Mouse (Mus musculus) kidney, postnatal 10 days (tissue): Measurements from ENCODE around the gene Dao.
A peak's percentile ranks its signal among the peaks of the same experiment; 100 is the strongest.

Experiments
- DNase-seq: peaks from one replicate; pipeline ENCODE4 v3.0.0; 2021; ENCODE audit warnings: mixed read lengths

The Dao gene

GRCm38 (mm10) chr5:114030652-114031051 is 27.1 kb downstream of the Dao start:
- DNase-seq: no peak

DNA sequence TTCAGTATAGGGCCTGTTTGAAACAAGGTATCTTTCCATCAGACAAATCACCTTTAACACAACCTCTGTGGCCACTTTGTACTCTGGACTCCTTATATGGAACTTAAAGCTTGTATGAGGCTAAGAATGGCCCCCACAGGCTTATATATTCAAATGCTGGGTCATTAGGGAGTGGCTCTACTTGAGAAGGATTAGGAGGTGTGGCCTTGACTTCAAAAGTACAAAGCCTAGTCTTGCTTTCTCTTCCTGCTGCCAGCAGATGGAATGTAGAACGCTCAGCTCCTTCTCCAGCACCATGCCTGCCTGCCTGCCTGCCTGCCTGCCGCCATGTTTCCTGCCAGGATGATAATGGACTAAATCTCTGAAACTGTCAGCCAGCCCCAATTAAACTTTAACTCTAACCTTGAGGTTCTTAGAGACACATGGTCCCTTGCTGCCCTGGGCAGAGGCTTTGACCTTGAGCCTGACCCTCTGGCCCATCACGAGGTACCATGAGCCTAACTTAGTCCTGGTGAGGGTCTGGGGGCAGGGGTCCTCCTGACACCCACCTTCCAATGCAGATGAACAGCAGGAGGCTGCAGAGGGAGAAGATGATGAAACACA is 28.8 kb downstream of the Dao start:
- no peak for DNase-seq

- DNase-seq: no peak
These were observed 30.9 kb downstream of the Dao start for GRCm38 (mm10) chr5:114034393-114034792.

DNA sequence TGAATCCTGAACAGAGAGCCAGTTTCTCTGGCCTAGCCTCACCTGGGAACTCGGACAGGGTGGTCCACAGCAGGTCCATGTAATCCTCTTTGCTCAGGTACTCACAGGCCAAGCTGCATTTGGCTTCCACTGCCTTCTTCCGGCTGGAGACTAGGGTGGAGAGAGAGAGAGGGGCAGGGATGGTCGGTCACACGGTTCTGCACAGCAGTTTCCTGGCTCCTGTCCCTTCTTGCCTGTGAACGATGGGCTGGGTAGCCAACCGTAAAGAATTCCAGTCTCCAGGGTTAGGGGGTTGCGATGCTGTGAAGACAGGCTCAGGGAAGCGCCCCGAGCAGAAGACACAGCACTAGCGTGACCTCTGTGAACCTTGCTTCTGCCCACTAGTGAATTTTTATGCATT is 31.6 kb downstream of the Dao start:
- DNase-seq: peak; percentile 57

- DNase-seq: no peak
These were observed 37.0 kb downstream of the Dao start for GRCm38 (mm10) chr5:114040508-114040907.

GRCm38 (mm10) chr5:114040911-114041310 is 37.4 kb downstream of the Dao start:
- no peak for DNase-seq

DNA sequence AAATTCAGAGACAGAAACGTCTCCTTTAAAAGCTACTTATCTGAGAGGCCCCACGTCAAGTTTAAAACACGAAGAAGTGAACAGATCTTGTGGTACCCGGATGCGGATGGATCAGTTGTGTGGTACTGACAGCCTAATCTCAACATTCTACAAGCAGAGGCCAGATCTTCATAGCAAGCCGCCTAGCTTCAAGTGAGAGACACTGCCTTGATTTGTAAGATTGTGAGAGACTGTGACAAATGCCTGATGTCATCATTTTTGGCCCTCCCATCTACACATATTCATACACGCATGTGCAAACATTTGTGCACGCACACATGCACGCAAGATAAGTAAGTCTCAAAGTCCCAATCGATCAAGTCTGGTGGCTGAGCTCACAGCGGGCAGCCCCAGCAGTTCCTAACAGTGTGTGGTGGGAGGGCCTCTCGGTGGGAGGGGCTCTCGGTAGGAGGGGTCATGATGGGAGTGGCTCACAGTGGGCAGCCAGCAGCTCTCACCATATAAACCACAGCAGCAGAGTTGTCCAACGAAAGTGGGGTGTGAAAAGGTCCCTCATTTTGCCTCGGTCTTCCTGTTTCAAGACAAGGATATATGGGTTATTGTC is 37.9 kb downstream of the Dao start:
- DNase-seq: peak; percentile 73

GRCm38 (mm10) chr5:114043800-114044199 is 40.3 kb downstream of the Dao start:
- DNase-seq: no peak

DNA sequence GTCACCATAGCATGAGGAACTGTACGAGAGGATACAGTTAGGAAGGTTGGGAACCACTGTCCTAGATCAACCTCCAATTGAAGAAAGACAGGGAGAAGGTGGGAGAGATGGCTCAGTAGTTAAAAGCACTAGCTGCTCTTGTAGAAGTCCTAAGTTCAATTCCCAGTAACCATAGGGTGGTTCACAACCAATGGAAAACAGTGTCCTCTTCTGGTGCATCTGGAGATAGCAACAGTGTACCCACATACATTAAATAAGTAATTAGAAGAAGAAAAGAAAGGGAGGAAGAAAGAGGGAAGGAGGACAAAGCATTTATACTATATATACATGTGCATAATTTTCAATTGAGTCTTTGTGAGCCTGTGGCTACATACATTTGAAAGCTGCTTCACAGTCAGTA is 41.6 kb downstream of the Dao start:
- peak; percentile 44 for DNase-seq

GRCm38 (mm10) chr5:114046151-114046550 is 42.6 kb downstream of the Dao start:
- DNase-seq: no peak

DNA sequence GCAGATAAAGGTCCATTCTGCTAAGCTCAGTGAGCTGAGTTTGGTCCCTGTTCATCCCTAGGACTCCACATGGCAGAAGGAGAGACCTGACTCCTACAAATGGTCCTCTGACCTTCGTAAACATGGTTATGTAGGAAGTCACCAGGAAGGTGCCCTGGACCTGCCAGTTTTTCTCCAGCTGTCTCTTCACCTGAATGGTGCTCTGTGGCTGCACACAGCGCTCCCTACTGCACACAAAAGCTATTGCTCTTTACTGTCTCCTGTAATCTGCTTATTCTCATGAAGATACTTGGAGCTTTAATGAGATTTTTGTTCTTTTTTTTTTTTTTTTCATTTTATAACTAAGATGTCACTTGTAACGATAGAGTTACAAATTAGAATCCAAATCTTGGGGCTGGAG is 43.1 kb downstream of the Dao start:
- no peak for DNase-seq

DNA sequence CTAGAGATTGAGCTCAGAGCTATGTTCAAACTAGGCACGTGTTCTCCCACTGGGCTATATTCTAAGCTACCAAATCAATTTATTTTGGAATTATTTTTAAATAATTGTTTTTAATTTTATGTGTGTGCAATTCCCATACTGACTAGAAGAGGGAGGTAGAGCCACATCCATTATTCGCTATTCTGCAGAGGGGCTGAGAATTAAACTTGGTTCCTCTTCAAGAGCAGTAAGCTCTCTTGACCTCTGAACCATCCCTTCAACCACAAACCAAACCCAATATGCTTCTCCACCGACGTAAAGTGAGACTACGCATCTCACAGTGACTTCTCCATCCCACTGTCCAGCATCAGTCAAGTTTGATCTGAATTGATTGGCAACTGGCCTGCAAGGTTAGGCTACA is 43.7 kb downstream of the Dao start:
- no peak for DNase-seq

DNA sequence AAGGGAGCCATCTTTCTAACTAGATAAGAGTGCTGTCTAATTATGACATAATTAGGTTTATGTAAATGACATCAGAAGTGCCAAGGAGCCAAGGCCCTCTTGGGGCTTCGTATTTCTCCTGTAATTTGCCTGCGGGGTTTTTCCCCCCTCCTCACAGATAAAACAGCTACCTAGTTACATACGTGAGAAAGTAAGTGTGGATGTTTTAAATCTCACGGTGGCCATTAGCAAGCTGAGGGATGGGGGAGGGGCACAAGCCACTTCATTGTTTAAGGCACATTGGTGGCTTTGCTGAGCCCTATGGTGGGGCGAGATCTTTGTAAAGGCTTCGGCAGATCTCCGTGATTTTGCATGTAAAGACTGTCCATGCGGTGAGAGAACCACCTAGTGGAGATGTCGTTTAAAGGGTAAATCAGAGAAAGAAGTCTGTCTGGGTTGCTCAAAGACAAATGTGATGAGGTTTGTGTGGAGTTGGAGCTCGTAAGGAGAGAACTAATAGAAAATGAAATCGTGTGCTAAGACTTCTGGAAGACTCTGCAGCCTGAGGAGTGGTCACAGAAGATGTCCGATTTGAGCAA is 45.3 kb downstream of the Dao start:
- DNase-seq: no peak

DNA sequence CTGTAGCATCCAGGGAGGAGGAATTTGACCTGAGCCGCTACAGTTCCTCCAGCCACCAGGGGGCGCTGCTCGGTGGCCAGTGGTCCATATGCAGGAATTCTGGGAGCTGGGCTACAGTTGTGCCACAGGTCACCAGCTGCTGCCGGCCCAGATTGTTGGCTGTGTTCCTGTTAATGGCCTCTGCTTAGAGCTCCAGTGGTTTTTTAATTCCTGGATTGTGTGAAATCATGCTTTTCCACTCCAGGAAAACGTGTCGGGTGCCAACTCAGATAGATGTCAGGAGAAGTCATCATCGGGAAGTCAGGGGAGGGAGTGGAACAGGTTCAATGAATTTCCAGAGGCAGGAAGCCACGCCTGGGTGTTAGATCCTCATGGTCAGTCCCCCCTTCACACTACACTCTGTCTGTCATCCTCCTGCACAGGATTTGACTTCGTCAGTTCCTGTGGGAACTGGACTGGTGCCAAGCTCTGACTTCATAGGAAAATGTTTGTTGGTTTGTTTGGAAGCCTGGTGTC is 48.8 kb downstream of the Dao start:
- DNase-seq: peak; percentile 87

DNA sequence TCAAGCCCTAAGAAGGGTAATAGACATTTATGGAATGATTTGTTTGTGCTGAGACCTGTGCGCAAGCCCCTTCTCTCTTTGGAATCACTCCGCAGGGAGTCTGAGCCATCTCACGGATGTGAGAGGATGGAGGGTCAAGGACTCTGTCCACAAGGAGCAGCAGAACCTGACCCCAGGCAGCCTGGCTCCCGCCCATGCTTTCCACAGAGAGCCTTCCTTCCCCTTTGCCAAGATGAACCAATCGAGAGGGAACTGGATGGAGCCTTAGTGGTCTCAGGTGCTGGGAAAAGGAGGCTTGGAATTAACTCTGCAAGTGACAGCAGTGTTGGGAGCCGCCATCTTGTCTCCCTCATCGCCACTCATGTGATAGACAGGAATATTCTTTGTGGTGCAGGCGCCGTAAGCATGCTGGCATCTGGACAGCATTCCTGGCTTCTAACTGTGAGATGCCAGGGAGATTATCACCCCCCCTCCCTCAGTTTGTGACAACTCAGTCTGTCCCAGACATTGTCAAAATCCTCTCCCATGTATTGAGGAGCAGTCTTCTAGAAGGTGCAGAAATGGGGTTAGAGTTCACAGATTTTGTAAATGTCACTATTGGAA is 53.7 kb downstream of the Dao start:
- DNase-seq: no peak

DNA sequence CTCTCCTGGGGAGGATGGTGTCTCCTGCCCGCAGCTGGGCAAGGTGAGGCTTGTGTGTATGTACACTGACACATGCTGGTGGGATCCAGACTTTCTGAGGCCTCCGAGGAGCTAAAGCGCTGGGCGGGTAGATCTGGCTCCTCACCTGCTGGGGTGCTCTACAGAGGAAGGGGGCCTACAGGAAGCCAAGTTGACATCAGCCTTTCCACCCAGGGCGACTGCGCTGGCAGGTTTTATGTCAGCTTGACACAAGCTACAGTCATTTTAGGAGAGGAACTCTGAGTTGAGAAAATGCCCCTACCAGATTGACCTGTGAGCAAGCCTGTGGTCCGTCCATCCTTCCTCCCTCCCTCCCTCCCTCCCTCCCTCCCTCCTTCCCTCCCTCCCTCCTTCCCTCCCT is 58.2 kb downstream of the Dao start:
- no peak for DNase-seq

DNA sequence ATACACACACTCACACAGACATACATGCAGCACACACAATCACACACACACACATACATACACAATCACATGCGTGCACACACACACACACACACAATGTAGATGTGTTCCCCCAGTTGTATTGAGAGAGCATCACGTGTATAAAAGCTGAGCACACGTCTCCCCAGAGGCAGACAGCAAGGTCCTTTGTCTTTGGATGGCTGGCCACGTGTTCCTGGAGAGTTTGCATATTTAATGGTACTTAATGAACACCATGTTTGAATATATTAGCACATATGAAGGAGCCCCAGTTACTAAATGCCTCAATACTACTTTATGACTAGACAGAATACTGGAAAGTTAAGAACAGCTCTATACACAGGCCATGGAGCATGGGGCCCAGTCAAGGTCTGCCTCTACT is 60.5 kb downstream of the Dao start:
- no peak for DNase-seq

- DNase-seq: no peak
These were observed 61.7 kb downstream of the Dao start, which contains the start of gene Usp30 for GRCm38 (mm10) chr5:114065161-114065560. Gene Usp30, plus strand, starts transcription at chr5:114065461.

DNA sequence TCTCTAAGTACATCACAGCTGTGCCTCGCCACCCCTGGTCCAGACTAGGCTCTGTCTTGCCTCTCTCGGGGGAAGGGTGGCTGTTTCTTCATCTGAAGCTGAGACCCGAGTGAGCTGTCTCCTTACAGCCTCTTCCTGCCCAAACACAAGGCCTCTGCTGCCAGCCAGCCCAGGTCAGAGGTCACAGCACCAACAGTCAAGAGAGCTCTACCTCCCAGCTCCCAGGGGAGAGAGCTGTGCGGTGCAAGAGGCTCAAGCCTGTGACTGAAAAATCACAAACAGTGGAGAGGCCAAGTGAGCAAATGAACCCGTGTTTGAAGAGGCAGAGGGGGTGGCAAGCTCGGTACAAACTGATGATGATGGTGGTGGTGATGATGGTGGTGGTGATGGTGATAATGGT is 63.1 kb downstream of the Dao start:
- DNase-seq: no peak

DNA sequence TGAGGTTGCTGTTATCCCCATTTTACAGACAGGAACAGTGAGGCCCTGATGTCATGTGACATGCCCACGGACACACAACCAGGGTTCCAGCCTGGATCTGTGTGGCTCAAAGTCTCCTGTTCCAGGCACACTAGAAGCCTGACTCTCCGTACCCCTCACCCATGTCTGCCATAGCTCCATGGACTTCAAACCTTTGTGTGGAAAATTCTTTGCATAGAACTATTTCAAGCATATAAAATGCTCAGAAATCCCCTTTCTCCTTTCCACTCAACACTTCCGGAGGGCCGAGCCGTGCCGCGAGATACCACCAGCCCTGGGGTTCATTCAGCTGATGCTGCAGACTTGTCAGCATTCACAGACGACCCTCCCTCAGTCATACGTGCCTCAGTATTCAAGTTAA is 64.0 kb downstream of the Dao start:
- no peak for DNase-seq

DNA sequence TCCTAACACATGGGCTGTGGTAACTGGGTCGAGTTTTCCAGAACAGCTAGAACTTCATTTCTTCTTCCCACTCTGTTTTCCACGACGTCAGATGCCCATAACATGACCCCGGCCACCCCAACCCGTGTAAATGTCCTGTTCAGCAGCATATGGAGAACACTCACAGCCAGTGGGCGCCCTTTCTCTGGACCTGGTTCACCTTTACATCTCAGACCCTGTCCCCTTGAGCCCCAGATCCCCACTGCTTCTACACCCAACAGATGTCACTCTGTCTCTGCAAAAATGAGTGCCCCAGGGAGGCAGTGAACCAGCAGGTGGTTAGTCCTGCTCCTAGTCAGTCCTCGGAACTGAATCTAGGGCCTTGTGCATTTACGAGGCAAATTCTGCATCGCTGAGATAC is 64.5 kb downstream of the Dao start:
- no peak for DNase-seq

- no peak for DNase-seq
These were observed 67.4 kb downstream of the Dao start for GRCm38 (mm10) chr5:114070858-114071257.

DNA sequence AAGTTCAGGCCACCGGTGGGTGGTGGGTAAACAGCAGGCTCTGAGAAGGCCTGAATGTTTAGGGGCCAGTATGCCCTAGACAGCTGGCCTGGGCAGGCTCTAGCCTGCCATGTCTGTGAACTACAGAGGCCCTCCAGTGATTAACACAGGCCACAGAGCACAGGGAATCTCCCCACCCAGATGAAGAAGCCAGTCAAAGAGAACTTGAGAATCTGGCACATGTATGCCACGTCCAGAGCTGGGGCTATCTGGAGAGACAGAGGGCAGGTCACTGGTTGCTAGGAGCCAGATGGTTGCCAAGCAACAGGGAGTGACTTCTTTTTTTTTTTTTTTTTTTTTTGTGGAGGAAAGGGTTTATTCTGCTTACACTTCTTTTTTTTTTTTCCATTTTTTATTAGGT is 68.8 kb downstream of the Dao start:
- DNase-seq: no peak
